In genomic region chr5:9169328-9170005, GRCm38 (mm10) we compare ENCODE assay signal across 8 mouse cellular contexts. TPM values are rescaled to one million over a fixed set of nuclear protein-coding genes. Genes with fewer than 3 reads are reported as not detected.
A peak's percentile ranks its signal among the peaks of the same experiment; 100 is the strongest.
DNase-seq lines count a peak whose midpoint lies in the region; ATAC-seq and TF ChIP-seq lines count a peak whose summit lies in the region.
"Not testable (repeated sequence)": the region's sequence is repeated elsewhere in the genome, so short reads cannot be mapped to it uniquely, and the experiment has no call there.

No protein-coding gene starts in this region.

- H3K27me3 ChIP-seq in CH12.LX (replicated peaks); forebrain, embryonic 15.5 days; hindbrain, embryonic 11.5 days (ENCODE audit: control insufficient read depth, insufficient read depth, low read length); kidney, postnatal 0 days (ENCODE audit: insufficient read depth, low read length); midbrain, postnatal 0 days (ENCODE audit: insufficient read depth, low read length); splenic B cell, adult 2 months (ENCODE audit: control insufficient read depth, insufficient read depth, low read length, poor library complexity, severe bottlenecking): not testable (repeated sequence)

- WGBS in forebrain, embryonic 15.5 days: 64% methylated on average over 5 of the region's 5 CpGs
- 89% methylated on average over 4 of the region's 5 CpGs for WGBS in hindbrain, embryonic 11.5 days
- WGBS in kidney, postnatal 0 days: 77% methylated on average over 4 of the region's 5 CpGs
- WGBS in midbrain, postnatal 0 days: 58% methylated on average over 4 of the region's 5 CpGs

- peak; percentile 90 for ATAC-seq in common myeloid progenitor, adult 5-6 weeks (replicated peaks; ENCODE audit: low read depth, poor library complexity, severe bottlenecking)
- ATAC-seq in forebrain, embryonic 15.5 days (replicated peaks): peak; percentile 70; the same call in 1 of the 2 replicates
- not testable (repeated sequence) for ATAC-seq in hindbrain, embryonic 11.5 days (ENCODE audit: low FRiP score); kidney, postnatal 0 days (replicated peaks; ENCODE audit: low FRiP score, low read depth)
- peak; percentile 56; the same call in 1 of the 2 replicates for ATAC-seq in midbrain, postnatal 0 days (ENCODE audit: low FRiP score)

- in situ Hi-C loops in CH12.LX (cut with MboI; ENCODE audit: low pct_ligation_motif_present, low pct_unique_long_range_greater_than_20kb, low sequenced_read_pairs): loop anchor here (10.0 kb wide), 1 partner anchor 255 kb away; no protein-coding TSS in a partner anchor

- TF ChIP-seq CTCF in CH12.LX (conservative IDR thresholded peaks at IDR 0.05 in 1 of 2, IDR thresholded peaks at IDR 0.05 in 1 of 2; ENCODE audit: low read depth in 2 of 2, low read length in 2 of 2): peak in 1 of 2 experiments; percentile 78; a peak in 2 of 4 replicates
- TF ChIP-seq CTCF in kidney, postnatal 0 days (IDR thresholded peaks at IDR 0.05; ENCODE audit: low read depth): peak; percentile 67
- peak; percentile 79 for TF ChIP-seq CTCF in midbrain, postnatal 0 days (IDR thresholded peaks at IDR 0.05)

- peaks cover 0 to 22% of the 10 kb centered on the region in 2 experiments; a peak in 2 of 4 replicates for H3K4me1 ChIP-seq in CH12.LX (ENCODE audit: control insufficient read depth in 1 of 2, insufficient read depth in 2 of 2)
- not testable (repeated sequence) for H3K4me1 ChIP-seq in forebrain, embryonic 15.5 days; hindbrain, embryonic 11.5 days (replicated peaks; ENCODE audit: control insufficient read depth, insufficient read depth, low read length); kidney, postnatal 0 days (replicated peaks; ENCODE audit: insufficient read depth, low read length); midbrain, postnatal 0 days (ENCODE audit: insufficient read depth, low read length)

- H3K79me2 ChIP-seq in CH12.LX (replicated peaks; ENCODE audit: control insufficient read depth, extremely low read depth, insufficient read depth, poor library complexity, severe bottlenecking): not testable (repeated sequence)

- not testable (repeated sequence) for H3K4me2 ChIP-seq in CH12.LX (ENCODE audit: insufficient read depth, low read depth, poor library complexity, severe bottlenecking); forebrain, embryonic 15.5 days (replicated peaks); hindbrain, embryonic 11.5 days (replicated peaks; ENCODE audit: low read depth, low read length); kidney, postnatal 0 days (ENCODE audit: low read length); midbrain, postnatal 0 days (ENCODE audit: low read depth, low read length, poor library complexity, severe bottlenecking)

- H3K4me3 ChIP-seq in CH12.LX (replicated peaks in 1 of 3; ENCODE audit: low read depth in 2 of 3, low read length in 2 of 3, poor library complexity in 1 of 3); forebrain, embryonic 15.5 days; hindbrain, embryonic 11.5 days (ENCODE audit: low read depth, low read length); kidney, postnatal 0 days (replicated peaks; ENCODE audit: low read depth, low read length); midbrain, postnatal 0 days (ENCODE audit: low read depth, low read length): not testable (repeated sequence)

- not testable (repeated sequence) for TF ChIP-seq POLR2A in CH12.LX (IDR thresholded peaks at IDR 0.05; ENCODE audit: low read depth, low read length)

- TF ChIP-seq RAD21 in CH12.LX (IDR thresholded peaks at IDR 0.05; ENCODE audit: low read depth, low read length): peak; percentile 82

- not testable (repeated sequence) for H3K36me3 ChIP-seq in CH12.LX (replicated peaks in 1 of 2; ENCODE audit: control insufficient read depth in 1 of 2, insufficient read depth in 1 of 2, low read length in 1 of 2); forebrain, embryonic 15.5 days; hindbrain, embryonic 11.5 days (ENCODE audit: control insufficient read depth, insufficient read depth, low read length); kidney, postnatal 0 days (ENCODE audit: insufficient read depth, low read length); midbrain, postnatal 0 days (ENCODE audit: insufficient read depth, low read length); splenic B cell, adult 2 months (ENCODE audit: control insufficient read depth, insufficient read depth, low read length, poor library complexity, severe bottlenecking)

- H3K9ac ChIP-seq in CH12.LX (ENCODE audit: insufficient read depth, low read depth); forebrain, embryonic 15.5 days (replicated peaks); hindbrain, embryonic 11.5 days (ENCODE audit: low read depth, low read length); kidney, postnatal 0 days (ENCODE audit: low read depth, low read length); midbrain, postnatal 0 days (replicated peaks; ENCODE audit: low read length, poor library complexity, severe bottlenecking): not testable (repeated sequence)

- not testable (repeated sequence) for H3K27ac ChIP-seq in CH12.LX (ENCODE audit: insufficient read depth, low read depth); forebrain, embryonic 15.5 days (replicated peaks); hindbrain, embryonic 11.5 days (ENCODE audit: low read depth, low read length); kidney, postnatal 0 days; midbrain, postnatal 0 days (ENCODE audit: low read depth, low read length)

- dilution Hi-C loops in CH12.LX (cut with MboI; ENCODE audit: extremely low pct_ligation_motif_present, extremely low pct_unique_long_range_greater_than_20kb, low sequenced_read_pairs): not testable (repeated sequence)

- DNase-seq in CH12.LX (ENCODE audit: extremely low read depth): peak; percentile 27
- DNase-seq in hindbrain, embryonic 11.5 days (ENCODE audit: low spot score): peak; percentile 4
- peak; percentile 58 for DNase-seq in kidney, postnatal 0 days (ENCODE audit: low spot score)
- peak; percentile 19 for DNase-seq in lung, postnatal 25 days (ENCODE audit: low spot score)
- peak; percentile 71 for DNase-seq in midbrain, postnatal 0 days (ENCODE audit: low spot score)
- DNase-seq in splenic B cell, adult 2 months (ENCODE audit: low read depth, low spot score): peak; percentile 60

- TF ChIP-seq EP300 in CH12.LX (IDR thresholded peaks at IDR 0.05; ENCODE audit: low read length): not testable (repeated sequence)

- H3K9me3 ChIP-seq in CH12.LX (replicated peaks; ENCODE audit: low read length); forebrain, embryonic 15.5 days; hindbrain, embryonic 11.5 days (ENCODE audit: control insufficient read depth, low read length); kidney, postnatal 0 days (replicated peaks; ENCODE audit: low read length); midbrain, postnatal 0 days (ENCODE audit: low read length): not testable (repeated sequence)

TF ChIP-seq in CH12.LX, 34 proteins besides CTCF, POLR2A, EP300 and RAD21:
- TF ChIP-seq SMC3 (IDR thresholded peaks at IDR 0.05; ENCODE audit: low read depth, low read length) (peak; percentile 79), ZC3H11A (IDR thresholded peaks at IDR 0.05; ENCODE audit: low read depth, low read length) (peak; percentile 64)

RNA-seq across cellular contexts. Expression of gene Dmtf1, which starts 7.9 kb away (rescaled TPM):
- total RNA-seq in CH12.LX (2012; rRNA removed) (18.1 and 18.8 TPM in 2 replicates), CH12.LX (2014; rRNA removed) (36.8 and 41.2 TPM in 2 replicates)
- 30.6 and 32.1 TPM in 2 replicates for polyA plus RNA-seq in CH12.LX (2012; ENCODE audit: insufficient read length, low read depth)
- 50.0 and 54.4 TPM in 2 replicates for total RNA-seq in common myeloid progenitor, adult 5-6 weeks (2017)
- 67.9 and 68.2 TPM in 2 replicates for polyA plus RNA-seq in forebrain, embryonic 15.5 days (2015; fragmentation: Nextera tagmentation; extraction: Ambion mirVana)
- polyA plus RNA-seq in hindbrain, embryonic 11.5 days (2014; fragmentation: Nextera tagmentation; extraction: Ambion mirVana): 77.3 and 81.2 TPM in 2 replicates
- polyA plus RNA-seq in kidney, postnatal 0 days (2015; fragmentation: Nextera tagmentation; extraction: Ambion mirVana): 25.1 and 26.0 TPM in 2 replicates
- 38.7 and 42.5 TPM in 2 replicates for total RNA-seq in midbrain, postnatal 0 days (2014; rRNA removed)
- polyA plus RNA-seq in midbrain, postnatal 0 days (2015; fragmentation: Nextera tagmentation; extraction: Ambion mirVana): 29.7 and 31.3 TPM in 2 replicates

Comparison
In these comparisons a context has a peak if more than half of its experiments do, and no peak if none do; other contexts are left out.
1. DNase-seq: peak in every context shown above with its lines; median percentile 71 in midbrain, postnatal 0 days; 60 in splenic B cell, adult 2 months; 58 in kidney, postnatal 0 days; 27 in CH12.LX; 19 in lung, postnatal 25 days; 4 in hindbrain, embryonic 11.5 days.